Mouse (Mus musculus) cerebellum, adult 2 months (tissue): ENCODE measurements around the gene Cdh22.

Source experiments
- CTCF ChIP-seq: fragments of 200-500 bp; IDR thresholded peaks from 2 replicates; pipeline ENCODE4 v1.5.1; 2011; ENCODE audit warnings: low read depth, mild to moderate bottlenecking, control low read depth, low read length, moderate library complexity, borderline replicate concordance; ENCODE audit not compliant: insufficient read depth
- POLR2A ChIP-seq: fragments of 200-500 bp; IDR thresholded peaks from 2 replicates; pipeline ENCODE4 v1.6.1; 2011; ENCODE audit warnings: low read length, control low read depth, borderline replicate concordance; ENCODE audit not compliant: insufficient read depth

- TF ChIP-seq CTCF (peak; percentile 93), POLR2A (no peak)
These were observed 41.2 kb upstream of the Cdh22 start for GRCm38 (mm10) chr2:165275824-165276223.
